Mouse (Mus musculus): Measurements from ENCODE around the gene Ankrd17.
A peak's percentile ranks its signal among the peaks of the same experiment; 100 is the strongest.

- TF ChIP-seq CTCF (IDR thresholded peaks at IDR 0.05; ENCODE audit: borderline replicate concordance, control insufficient read depth, extremely low read depth, insufficient read depth, low read length, poor library complexity) = 0 out of 2 replicates have a peak, but pooled peaks have one; percentile 16
- TF ChIP-seq POLR2A (IDR thresholded peaks at IDR 0.05; ENCODE audit: control insufficient read depth, extremely low read depth, insufficient read depth, low read length, poor library complexity) = peak; percentile 79
Observed at GRCm38 (mm10) chr5:90366121-90367066, at the start of gene Ankrd17.

All from thymus, adult 2 months (tissue).